Mouse (Mus musculus): Measurements from ENCODE around the gene Mdn1. TPM values are rescaled to one million over a fixed set of nuclear protein-coding genes. Genes with fewer than 3 reads are reported as not detected.

Gene Mdn1
- total RNA-seq, 2 experiments from 2014 or later = 10.2 to 12.5 TPM

DNA sequence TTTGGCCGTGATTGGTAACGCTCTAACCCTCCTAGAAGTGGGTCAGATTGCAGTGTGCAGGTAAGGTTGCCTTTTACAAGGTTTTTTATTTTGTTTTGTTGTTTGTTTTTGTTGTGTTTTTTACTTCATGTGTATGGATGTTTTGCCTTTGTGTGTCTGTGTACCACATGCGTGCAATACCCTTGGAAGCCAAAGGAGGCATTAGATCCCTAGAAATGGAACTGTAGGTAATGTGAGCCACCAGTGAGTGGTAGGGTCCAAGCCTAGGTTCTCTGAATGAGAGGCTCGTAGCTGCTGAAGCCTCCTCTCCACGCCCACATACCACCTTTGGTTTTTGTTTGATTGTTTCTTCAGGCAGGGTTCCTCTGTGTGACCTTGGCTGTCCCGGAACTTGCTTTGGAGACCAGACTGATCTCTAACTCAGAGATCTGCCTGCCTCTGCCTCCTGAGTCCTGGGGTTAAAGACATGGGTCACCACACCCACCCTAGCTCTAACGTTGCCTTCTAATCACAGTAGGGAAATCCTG, 113.4 kb downstream of the Mdn1 start:
- ATAC-seq (replicated peaks; ENCODE audit: low FRiP score, poor library complexity, severe bottlenecking) = no peak

DNA sequence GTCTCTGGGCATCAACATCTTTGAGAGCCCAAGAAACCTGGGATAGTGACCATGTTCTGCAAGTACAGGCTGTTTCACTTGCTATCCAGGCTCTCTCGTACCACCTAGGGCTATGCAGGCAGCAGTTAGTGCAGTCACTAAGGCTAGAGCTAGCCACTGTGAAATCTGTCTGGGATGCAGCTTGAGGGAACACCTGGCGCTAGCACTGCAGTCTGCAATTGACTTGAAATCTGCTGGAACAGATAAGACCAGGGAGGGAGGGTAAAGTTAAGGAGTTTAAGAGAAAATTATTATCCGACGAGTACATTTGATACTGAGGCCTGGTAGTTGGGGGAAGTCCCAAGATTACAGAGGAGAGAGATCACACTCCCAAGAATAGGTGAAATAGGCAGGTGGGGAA, 123.1 kb downstream of the Mdn1 start:
- no peak for ATAC-seq (replicated peaks; ENCODE audit: low FRiP score, poor library complexity, severe bottlenecking)

DNA sequence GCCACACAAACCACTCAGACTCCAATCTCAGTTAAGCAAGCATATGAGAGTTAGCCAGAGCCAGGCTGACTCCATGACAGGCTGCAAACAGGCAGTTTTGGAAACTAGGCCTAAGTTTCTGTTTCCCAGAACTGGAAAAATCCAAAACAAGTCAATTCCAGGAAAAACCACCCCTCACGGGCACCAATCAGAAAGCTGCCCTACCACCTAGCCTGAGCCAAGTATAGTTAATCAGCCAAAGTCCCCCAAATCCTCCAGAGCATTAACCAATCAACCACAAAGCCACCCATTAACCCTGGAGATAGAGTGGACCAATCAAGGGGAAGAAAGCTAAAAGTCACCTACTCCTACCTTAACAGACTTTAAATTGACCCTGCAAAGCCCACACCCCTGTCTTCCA, 130.2 kb downstream of the Mdn1 start:
- ATAC-seq (replicated peaks; ENCODE audit: low FRiP score, poor library complexity, severe bottlenecking) = no peak

DNA sequence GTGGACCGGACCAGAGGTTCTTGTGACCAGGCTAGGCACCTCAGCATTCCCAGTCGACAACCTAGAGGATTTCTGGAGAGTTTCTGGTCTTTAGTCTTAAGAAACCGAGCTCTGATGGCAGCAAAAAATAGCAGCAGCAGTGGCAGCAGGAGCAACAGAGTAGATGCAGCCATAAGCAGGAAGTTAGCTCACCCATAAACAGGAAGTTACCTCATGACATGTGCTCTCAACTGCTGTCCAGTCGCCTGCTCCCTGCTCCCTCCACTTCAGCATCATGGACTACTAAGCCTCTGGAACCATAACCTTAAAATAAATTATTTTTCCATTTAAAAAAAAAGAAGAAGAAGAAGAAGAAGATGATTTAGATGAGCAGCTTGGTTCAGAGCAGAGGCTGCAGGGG, 132.1 kb downstream of the Mdn1 start:
- no peak for ATAC-seq (replicated peaks; ENCODE audit: low FRiP score, poor library complexity, severe bottlenecking)

DNA sequence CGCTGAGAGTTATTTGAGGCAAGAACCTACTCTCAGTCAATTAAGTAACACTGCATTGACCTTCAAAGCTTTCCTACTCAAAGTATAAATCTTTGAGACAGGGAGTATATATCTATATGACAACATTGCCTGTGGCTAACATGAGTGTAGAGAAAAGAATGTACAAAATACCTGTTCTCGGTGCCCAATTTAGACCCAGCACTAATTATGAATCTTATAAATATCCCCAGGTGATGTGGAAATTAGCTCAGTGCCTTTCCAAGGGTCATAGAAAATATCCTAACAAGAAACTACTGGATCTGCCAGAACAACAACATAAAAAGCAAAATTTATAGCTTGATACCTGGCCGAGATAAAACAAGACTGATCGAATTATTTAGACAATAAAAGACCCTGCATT, 142.1 kb downstream of the Mdn1 start:
- no peak for ATAC-seq (replicated peaks; ENCODE audit: low FRiP score, poor library complexity, severe bottlenecking)

DNA sequence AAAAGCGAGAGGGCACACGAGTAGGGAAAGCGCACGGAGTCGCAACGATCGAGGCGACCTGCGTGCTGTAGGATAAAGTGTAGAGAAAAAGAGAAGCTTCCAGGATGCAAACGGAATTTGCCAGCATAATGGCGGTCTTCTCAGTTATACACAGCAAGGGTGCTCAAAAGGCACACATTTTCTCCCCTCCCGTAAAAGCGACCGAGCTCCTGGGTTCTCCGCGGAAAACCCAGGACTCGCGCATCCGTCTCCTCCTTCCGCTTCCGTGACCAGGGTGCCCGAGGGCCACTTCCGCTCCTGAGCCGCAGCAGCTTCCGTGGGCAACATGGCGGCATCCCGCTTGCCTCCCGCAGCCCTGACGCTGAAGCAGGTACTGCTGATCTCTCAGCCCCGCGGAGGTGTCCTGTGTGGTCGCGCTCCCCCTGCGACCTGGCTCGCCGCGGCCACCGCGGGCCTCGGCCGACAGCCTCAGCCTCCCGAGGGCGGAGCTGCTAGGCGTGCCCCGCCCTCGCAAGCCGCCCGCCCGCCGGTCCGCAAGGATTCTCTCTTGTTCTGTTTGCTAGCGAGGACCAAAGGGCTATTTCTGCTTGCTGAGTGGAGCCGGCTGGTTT, 143.2 kb downstream of the Mdn1 start, which contains the start of gene Lyrm2:
TSS of gene Lyrm2 (plus strand) at position 288 of the 611 bp plus-strand sequence.
- peak; percentile 97 for ATAC-seq (replicated peaks; ENCODE audit: low FRiP score, poor library complexity, severe bottlenecking)

DNA sequence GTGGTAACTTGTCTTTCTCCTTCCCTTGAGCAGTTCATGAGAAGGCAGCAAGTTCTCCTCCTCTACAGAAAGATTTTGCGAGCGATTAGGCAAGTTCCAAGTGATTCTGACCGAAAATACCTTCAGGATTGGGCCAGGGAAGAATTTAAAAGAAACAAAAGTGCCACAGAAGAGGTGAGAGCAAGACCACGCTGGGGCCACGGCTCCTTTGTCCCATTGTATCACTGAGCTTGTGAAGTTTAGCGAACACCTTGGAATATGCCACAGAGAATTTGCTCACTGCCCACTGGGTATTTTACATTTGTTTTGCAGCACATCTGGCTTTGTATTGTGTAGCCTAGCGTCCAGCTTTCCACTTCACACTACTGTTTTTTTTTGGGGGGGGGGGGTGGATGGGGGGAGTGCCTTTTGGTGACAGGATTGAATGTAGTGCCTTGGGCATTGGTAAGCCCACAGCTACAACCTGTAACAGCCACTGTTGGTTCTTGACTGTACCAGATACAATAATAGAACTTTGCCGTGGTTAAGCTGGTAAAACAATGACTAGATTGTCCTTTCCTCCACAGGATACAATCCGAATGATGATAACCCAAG, 143.8 kb downstream of the Mdn1 start:
- ATAC-seq (replicated peaks; ENCODE audit: low FRiP score, poor library complexity, severe bottlenecking) = 0 out of 2 replicates have a peak, but pooled peaks have one; percentile 32

DNA sequence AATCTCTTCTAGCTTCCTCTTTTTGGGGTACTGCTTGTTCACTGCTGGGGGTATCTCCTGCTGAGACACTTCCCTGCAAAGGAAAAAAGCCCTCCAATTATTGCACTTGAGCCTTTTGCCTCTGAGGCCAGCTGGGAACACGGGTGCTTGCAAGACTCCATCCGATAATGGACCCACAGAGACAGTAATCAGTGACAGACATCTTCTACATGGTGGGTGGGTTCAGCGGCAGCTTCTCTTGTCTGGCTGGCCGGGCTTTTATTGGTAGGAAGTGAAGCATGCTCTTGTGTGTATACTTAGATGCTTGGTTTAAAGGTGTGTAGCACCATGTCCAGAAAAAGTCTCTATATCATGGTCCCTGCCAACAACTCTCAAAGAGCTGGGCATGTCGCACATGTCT, 160.6 kb downstream of the Mdn1 start:
- ATAC-seq (replicated peaks; ENCODE audit: low FRiP score, poor library complexity, severe bottlenecking) = no peak

DNA sequence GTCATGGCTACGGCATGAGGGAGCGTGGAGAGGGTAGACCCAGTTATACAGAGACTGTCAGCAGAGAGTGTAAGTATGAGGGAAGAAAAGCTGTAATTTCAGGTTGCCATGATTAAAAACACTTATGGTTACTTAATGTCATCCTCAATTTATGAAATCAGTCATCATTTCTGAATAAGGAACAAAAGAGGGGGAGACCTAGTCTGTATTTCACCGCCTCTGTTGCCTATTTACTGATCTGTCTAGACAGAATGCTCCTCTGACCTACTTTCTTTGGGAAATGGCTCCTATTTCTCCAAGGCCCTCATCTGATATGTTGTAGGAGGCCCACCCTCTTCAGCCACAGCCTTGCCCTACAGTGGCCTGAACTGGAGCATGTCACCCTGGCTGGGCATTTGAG, 163.8 kb downstream of the Mdn1 start:
- no peak for ATAC-seq (replicated peaks; ENCODE audit: low FRiP score, poor library complexity, severe bottlenecking)

DNA sequence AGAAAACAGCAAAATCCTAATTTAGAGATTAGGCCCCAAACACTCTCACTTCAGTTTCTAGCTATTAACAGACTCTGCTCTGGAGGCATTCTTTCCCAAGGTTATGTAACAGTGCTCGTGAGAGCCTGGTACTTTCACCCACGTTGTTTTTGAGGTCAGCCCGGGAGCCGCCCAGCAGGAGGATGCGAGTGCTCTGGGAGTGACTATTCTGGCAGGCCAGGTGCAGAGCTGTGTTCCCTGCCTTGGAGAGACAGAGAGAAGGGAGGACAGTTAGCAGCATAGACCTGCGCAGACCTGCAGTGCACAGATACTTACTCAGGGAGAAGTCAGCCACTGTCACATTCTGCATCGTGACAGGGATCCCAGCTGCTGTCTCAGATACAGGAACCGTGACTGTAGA, 167.3 kb downstream of the Mdn1 start:
- ATAC-seq (replicated peaks; ENCODE audit: low FRiP score, poor library complexity, severe bottlenecking) = no peak

Other genes with a start within 250 kb of the Mdn1 start
- gene Gja10, start 54.4 kb upstream of the Mdn1 start, total RNA-seq (2015; ENCODE audit: low replicate concordance) = 2.1 TPM in 1 of 2 replicates, not detected in the other
- not detected in 2 replicates for gene Gja10, start 54.4 kb upstream of the Mdn1 start, total RNA-seq (2017; ENCODE audit: low replicate concordance)
- 19.0 and 19.6 TPM in 2 replicates for gene Casp8ap2, start 41.7 kb upstream of the Mdn1 start, total RNA-seq (2015; ENCODE audit: low replicate concordance)
- 18.8 and 26.5 TPM in 2 replicates for gene Casp8ap2, start 41.7 kb upstream of the Mdn1 start, total RNA-seq (2017; ENCODE audit: low replicate concordance)
- 9.0 and 11.1 TPM in 2 replicates for gene Lyrm2, start 143.1 kb downstream of the Mdn1 start, total RNA-seq (2015; ENCODE audit: low replicate concordance)
- 6.6 and 8.4 TPM in 2 replicates for gene Lyrm2, start 143.1 kb downstream of the Mdn1 start, total RNA-seq (2017; ENCODE audit: low replicate concordance)